Mouse (Mus musculus) ES-Bruce4 (cell line): ENCODE data around the gene 2610528J11Rik.

ENCODE experiments used
- CTCF ChIP-seq: IDR thresholded peaks from one replicate; pipeline ENCODE4 v1.8.1; 2011; ENCODE audit warnings: low read depth, low read length
- EP300 ChIP-seq: IDR thresholded peaks from 2 replicates; pipeline ENCODE4 v1.6.1; 2011; ENCODE audit warnings: low read depth, low read length; ENCODE audit not compliant: insufficient read depth
- POLR2A ChIP-seq: IDR thresholded peaks from one replicate; pipeline ENCODE4 v1.8.1; 2011; ENCODE audit warnings: low read length; ENCODE audit not compliant: insufficient read depth

DNA sequence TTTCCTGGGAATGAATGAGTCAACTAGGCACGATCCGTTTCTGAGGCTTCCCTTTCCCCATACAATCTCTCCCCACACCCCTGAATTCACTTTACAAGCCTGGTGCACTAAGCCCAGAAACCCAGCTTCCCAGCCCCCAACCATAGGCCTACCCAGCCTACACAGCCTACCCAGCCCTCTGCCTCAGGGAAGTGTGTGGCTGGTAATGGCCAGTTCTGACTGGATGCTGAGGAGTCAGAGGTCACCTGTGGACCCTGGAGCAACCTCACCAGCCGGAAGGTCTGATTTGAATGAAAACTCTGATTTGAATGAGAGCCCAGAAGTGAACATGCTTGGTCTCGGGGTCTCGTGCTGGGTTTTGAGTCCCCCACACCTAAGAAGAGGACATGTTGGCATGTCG is 921 bp downstream of the 2610528J11Rik start:
- no peak for TF ChIP-seq CTCF
- no peak for TF ChIP-seq POLR2A
- TF ChIP-seq EP300: peak; percentile 90
